Mouse (Mus musculus): ENCODE results near the gene Gm28047. TPM values are rescaled to one million over a fixed set of nuclear protein-coding genes. Genes with fewer than 3 reads are reported as not detected.

Gm28047 gene
- polyA plus RNA-seq, 1 experiment from 2014 or later, result not detected

GRCm38 (mm10) chr15:102501084-102501814 lies 123.6 kb downstream of the Gm28047 start:
- no peak overlapping the region for H3K4me3 ChIP-seq
- H3K9ac ChIP-seq (replicated peaks), result no peak overlapping the region
- no peak overlapping the region for H3K27ac ChIP-seq (replicated peaks)
- WGBS, result 88% methylated on average over 19 of the region's 19 CpGs
- peaks cover 90% of the 10 kb centered on the region for H3K36me3 ChIP-seq
- no peak overlapping the region for H3K4me2 ChIP-seq (replicated peaks)
- no peaks in the 10 kb centered on the region for H3K4me1 ChIP-seq
- peak; percentile 14; the same call in 1 of the 2 replicates for ATAC-seq (replicated peaks)
- no peaks in the 10 kb centered on the region for H3K9me3 ChIP-seq
- no peaks in the 10 kb centered on the region for H3K27me3 ChIP-seq

- no peak overlapping the region for H3K9ac ChIP-seq (replicated peaks)
- no peaks in the 10 kb centered on the region for H3K4me1 ChIP-seq
- peaks cover 90% of the 10 kb centered on the region for H3K36me3 ChIP-seq
- ATAC-seq (replicated peaks), result no peak
- H3K27me3 ChIP-seq, result no peaks in the 10 kb centered on the region
- H3K4me3 ChIP-seq, result no peak overlapping the region
- no peak overlapping the region for H3K27ac ChIP-seq (replicated peaks)
- 90% methylated on average over 5 of the region's 5 CpGs for WGBS
- no peaks in the 10 kb centered on the region for H3K9me3 ChIP-seq
- no peak overlapping the region for H3K4me2 ChIP-seq (replicated peaks)
Measured at GRCm38 (mm10) chr15:102500479-102500878, 124.4 kb downstream of the Gm28047 start.

- H3K4me1 ChIP-seq, result no peaks in the 10 kb centered on the region
- H3K9ac ChIP-seq (replicated peaks), result no peak overlapping the region
- no peak overlapping the region for H3K4me3 ChIP-seq
- peaks cover 90% of the 10 kb centered on the region for H3K36me3 ChIP-seq
- H3K27me3 ChIP-seq, result no peaks in the 10 kb centered on the region
- 89% methylated on average over 6 of the region's 6 CpGs for WGBS
- H3K9me3 ChIP-seq, result no peaks in the 10 kb centered on the region
- no peak for ATAC-seq (replicated peaks)
- H3K27ac ChIP-seq (replicated peaks), result no peak overlapping the region
- H3K4me2 ChIP-seq (replicated peaks), result no peak overlapping the region
Measured at GRCm38 (mm10) chr15:102499851-102500250, 125.0 kb downstream of the Gm28047 start.

- Histone ChIP-seq H3K4me1 (no peaks in the 10 kb centered on the region), H3K36me3 (peaks cover 91% of the 10 kb centered on the region), H3K4me2 (replicated peaks) (no peak overlapping the region), H3K27me3 (no peaks in the 10 kb centered on the region), H3K4me3 (no peak overlapping the region), H3K9me3 (no peaks in the 10 kb centered on the region), H3K9ac (replicated peaks) (no peak overlapping the region), H3K27ac (replicated peaks) (peak overlapping the region; percentile 31; the same call in 1 of the 2 replicates)
- ATAC-seq (replicated peaks), result no peak
- 63% methylated on average over 3 of the region's 3 CpGs for whole genome bisulfite sequencing
Measured at GRCm38 (mm10) chr15:102499370-102499769, 125.5 kb downstream of the Gm28047 start.

- ATAC-seq (replicated peaks), result no peak
- peaks cover 91% of the 10 kb centered on the region for H3K36me3 ChIP-seq
- no peaks in the 10 kb centered on the region for H3K27me3 ChIP-seq
- no peak overlapping the region for H3K4me2 ChIP-seq (replicated peaks)
- H3K4me3 ChIP-seq, result no peak overlapping the region
- WGBS, result 88% methylated on average over 3 of the region's 3 CpGs
- no peak overlapping the region for H3K9ac ChIP-seq (replicated peaks)
- H3K9me3 ChIP-seq, result no peaks in the 10 kb centered on the region
- H3K27ac ChIP-seq (replicated peaks), result no peak overlapping the region
- no peaks in the 10 kb centered on the region for H3K4me1 ChIP-seq
Measured at GRCm38 (mm10) chr15:102498322-102498721, 126.5 kb downstream of the Gm28047 start.

- H3K36me3 ChIP-seq, result peaks cover 88% of the 10 kb centered on the region
- no peak overlapping the region for H3K27ac ChIP-seq (replicated peaks)
Measured at GRCm38 (mm10) chr15:102487664-102488063, 137.2 kb downstream of the Gm28047 start.

GRCm38 (mm10) chr15:102485853-102486252 lies 139.0 kb downstream of the Gm28047 start:
- WGBS, result 89% methylated on average over 12 of the region's 12 CpGs
- no peaks in the 10 kb centered on the region for H3K4me1 ChIP-seq

More at GRCm38 (mm10) chr15:102487664-102488063, 137.2 kb downstream of the Gm28047 start:
- Histone ChIP-seq H3K9me3 (no peaks in the 10 kb centered on the region), H3K4me1 (no peaks in the 10 kb centered on the region), H3K4me2 (replicated peaks) (no peak overlapping the region), H3K9ac (replicated peaks) (no peak overlapping the region), H3K27me3 (no peaks in the 10 kb centered on the region), H3K4me3 (no peak overlapping the region)
- ATAC-seq (replicated peaks), result no peak
- 90% methylated on average over 1 of the region's 1 CpGs for WGBS

GRCm38 (mm10) chr15:102483136-102483535 lies 141.7 kb downstream of the Gm28047 start:
- Histone ChIP-seq H3K27ac (replicated peaks) (no peak overlapping the region), H3K9ac (replicated peaks) (no peak overlapping the region), H3K4me3 (no peak overlapping the region), H3K27me3 (no peaks in the 10 kb centered on the region), H3K4me2 (replicated peaks) (no peak overlapping the region), H3K36me3 (peaks cover 87% of the 10 kb centered on the region), H3K4me1 (no peaks in the 10 kb centered on the region), H3K9me3 (no peaks in the 10 kb centered on the region)
- ATAC-seq (replicated peaks), result no peak
- 94% methylated on average over 3 of the region's 3 CpGs for WGBS

More at GRCm38 (mm10) chr15:102485853-102486252, 139.0 kb downstream of the Gm28047 start:
- Histone ChIP-seq H3K27ac (replicated peaks) (no peak overlapping the region), H3K4me3 (no peak overlapping the region), H3K9me3 (no peaks in the 10 kb centered on the region), H3K27me3 (no peaks in the 10 kb centered on the region), H3K4me2 (replicated peaks) (no peak overlapping the region), H3K36me3 (peaks cover 90% of the 10 kb centered on the region), H3K9ac (replicated peaks) (no peak overlapping the region)
- ATAC-seq (replicated peaks), result no peak

GRCm38 (mm10) chr15:102474520-102474919 lies 150.3 kb downstream of the Gm28047 start:
- Histone ChIP-seq H3K4me2 (replicated peaks) (no peak overlapping the region), H3K36me3 (peaks cover 56% of the 10 kb centered on the region), H3K27ac (replicated peaks) (no peak overlapping the region), H3K4me1 (peaks cover 22% of the 10 kb centered on the region), H3K27me3 (no peaks in the 10 kb centered on the region), H3K9me3 (no peaks in the 10 kb centered on the region), H3K4me3 (no peak overlapping the region), H3K9ac (replicated peaks) (no peak overlapping the region)
- no peak for ATAC-seq (replicated peaks)
- 91% methylated on average over 2 of the region's 2 CpGs for whole genome bisulfite sequencing

MicroRNA genes within 50 kb of the gene (microRNA counts, 519-probe panel; counts per million panel counts)
- 2,266 counts per million, percentile 41 among the panel's probes with 10 or more counts for microRNA mmu-miR-688

Small RNA genes within 50 kb of the gene (microRNA-seq; reads per million reads assigned to microRNA genes)
- gene Mir688, result not detected

Other genes with a start within 250 kb of the Gm28047 start
- 5.4 and 5.6 TPM in 2 replicates for gene Sp1, start 218.9 kb downstream of the Gm28047 start, polyA plus RNA-seq (2015; fragmentation: Nextera tagmentation; extraction: Ambion mirVana)
- 0.15 and 0.83 TPM in 2 replicates for gene Amhr2, start 179.7 kb downstream of the Gm28047 start, polyA plus RNA-seq (2015; fragmentation: Nextera tagmentation; extraction: Ambion mirVana)
- gene Prr13, start 166.0 kb downstream of the Gm28047 start, polyA plus RNA-seq (2015; fragmentation: Nextera tagmentation; extraction: Ambion mirVana), result 85.8 and 89.1 TPM in 2 replicates
- gene Pcbp2, start 154.5 kb downstream of the Gm28047 start, polyA plus RNA-seq (2015; fragmentation: Nextera tagmentation; extraction: Ambion mirVana), result 155 and 161 TPM in 2 replicates
- gene Gm10337, start 121.3 kb downstream of the Gm28047 start, polyA plus RNA-seq (2015; fragmentation: Nextera tagmentation; extraction: Ambion mirVana), result 6.0 and 6.1 TPM in 2 replicates
- gene Map3k12, start 108.0 kb downstream of the Gm28047 start, polyA plus RNA-seq (2015; fragmentation: Nextera tagmentation; extraction: Ambion mirVana), result 55.3 and 55.9 TPM in 2 replicates
- 102 and 103 TPM in 2 replicates for gene Tarbp2, start 106.9 kb downstream of the Gm28047 start, polyA plus RNA-seq (2015; fragmentation: Nextera tagmentation; extraction: Ambion mirVana)
- 2.4 and 2.5 TPM in 2 replicates for gene Npff, start 100.1 kb downstream of the Gm28047 start, polyA plus RNA-seq (2015; fragmentation: Nextera tagmentation; extraction: Ambion mirVana)
- gene Atf7, start 397 bp upstream of the Gm28047 start, polyA plus RNA-seq (2015; fragmentation: Nextera tagmentation; extraction: Ambion mirVana), result 24.6 and 25.1 TPM in 2 replicates
- gene Atp5g2, start 47.3 kb upstream of the Gm28047 start, polyA plus RNA-seq (2015; fragmentation: Nextera tagmentation; extraction: Ambion mirVana), result 56.8 and 62.4 TPM in 2 replicates
- 72.1 and 74.5 TPM in 2 replicates for gene Calcoco1, start 97.1 kb upstream of the Gm28047 start, polyA plus RNA-seq (2015; fragmentation: Nextera tagmentation; extraction: Ambion mirVana)